Mouse (Mus musculus): ENCODE results near the gene Mgst2. TPM values are rescaled to one million over a fixed set of nuclear protein-coding genes. Genes with fewer than 3 reads are reported as not detected.
A peak's percentile ranks its signal among the peaks of the same experiment; 100 is the strongest.

Gene Mgst2
- polyA plus RNA-seq (2016; fragmentation: Nextera tagmentation; extraction: Ambion mirVana) = 0.35 and 0.43 TPM in 2 replicates

GRCm38 (mm10) chr3:51660060-51660459 is at the start of gene Mgst2:
Gene Mgst2 (plus strand): TSS chr3:51660360.
- DNase-seq (ENCODE audit: low spot score) = no peak
- H3K4me3 ChIP-seq = no peak within 1 kb of the TSS
- H3K27me3 ChIP-seq (ENCODE audit: low read depth, poor library complexity, severe bottlenecking) = no peaks in the 10 kb centered on the region
- H3K4me1 ChIP-seq = peaks cover 10% of the 10 kb centered on the region; the same call in 1 of the 2 replicates
- H3K27ac ChIP-seq = no peak within 1 kb of the TSS
- H3K36me3 ChIP-seq = no peaks in the 10 kb centered on the region
- 84% methylated on average over 4 of the region's 4 CpGs for WGBS
- no peaks in the 10 kb centered on the region for H3K9me3 ChIP-seq (replicated peaks)

- peak; percentile 63 for DNase-seq (ENCODE audit: low spot score)
- 11% methylated on average over 6 of the region's 6 CpGs for WGBS
Observed at GRCm38 (mm10) chr3:51611972-51612371, 48.2 kb upstream of the Mgst2 start.

GRCm38 (mm10) chr3:51612398-51613356 is 47.5 kb upstream of the Mgst2 start:
- Histone ChIP-seq H3K36me3 (no peaks in the 10 kb centered on the region), H3K4me3 (no peak overlapping the region), H3K27me3 (ENCODE audit: low read depth, poor library complexity, severe bottlenecking) (no peaks in the 10 kb centered on the region), H3K9me3 (replicated peaks) (no peaks in the 10 kb centered on the region), H3K4me1 (peaks cover 12% of the 10 kb centered on the region), H3K27ac (no peak overlapping the region)
- WGBS = 86% methylated on average over 10 of the region's 10 CpGs
- no peak for DNase-seq (ENCODE audit: low spot score)

More at GRCm38 (mm10) chr3:51611972-51612371, 48.2 kb upstream of the Mgst2 start:
- H3K9me3 ChIP-seq (replicated peaks) = no peaks in the 10 kb centered on the region
- peak overlapping the region; percentile 5; the same call in 1 of the 2 replicates for H3K27ac ChIP-seq
- peaks cover 12% of the 10 kb centered on the region for H3K4me1 ChIP-seq
- H3K4me3 ChIP-seq = no peak overlapping the region
- no peaks in the 10 kb centered on the region for H3K36me3 ChIP-seq
- no peaks in the 10 kb centered on the region for H3K27me3 ChIP-seq (ENCODE audit: low read depth, poor library complexity, severe bottlenecking)

- Histone ChIP-seq H3K4me1 (peaks cover 12% of the 10 kb centered on the region), H3K27ac (no peak overlapping the region), H3K4me3 (no peak overlapping the region), H3K27me3 (ENCODE audit: low read depth, poor library complexity, severe bottlenecking) (no peaks in the 10 kb centered on the region), H3K9me3 (replicated peaks) (no peaks in the 10 kb centered on the region), H3K36me3 (no peaks in the 10 kb centered on the region)
- 93% methylated on average over 13 of the region's 13 CpGs for WGBS
- no peak for DNase-seq (ENCODE audit: low spot score)
Observed at GRCm38 (mm10) chr3:51614278-51614677, 45.9 kb upstream of the Mgst2 start.

GRCm38 (mm10) chr3:51623956-51624355 is 36.2 kb upstream of the Mgst2 start:
- DNase-seq (ENCODE audit: low spot score) = no peak
- H3K4me1 ChIP-seq = peaks cover 4% of the 10 kb centered on the region; the same call in 1 of the 2 replicates
- H3K9me3 ChIP-seq (replicated peaks) = no peaks in the 10 kb centered on the region
- H3K36me3 ChIP-seq = no peaks in the 10 kb centered on the region
- WGBS = 76% methylated on average over 2 of the region's 2 CpGs
- H3K4me3 ChIP-seq = no peak overlapping the region
- H3K27me3 ChIP-seq (ENCODE audit: low read depth, poor library complexity, severe bottlenecking) = no peaks in the 10 kb centered on the region
- no peak overlapping the region for H3K27ac ChIP-seq

GRCm38 (mm10) chr3:51627741-51628140 is 32.4 kb upstream of the Mgst2 start:
- Histone ChIP-seq H3K27ac (no peak overlapping the region), H3K27me3 (ENCODE audit: low read depth, poor library complexity, severe bottlenecking) (no peaks in the 10 kb centered on the region), H3K9me3 (replicated peaks) (no peaks in the 10 kb centered on the region), H3K36me3 (no peaks in the 10 kb centered on the region), H3K4me1 (peaks cover 4% of the 10 kb centered on the region; the same call in 1 of the 2 replicates), H3K4me3 (no peak overlapping the region)
- no peak for DNase-seq (ENCODE audit: low spot score)
- WGBS = 82% methylated on average over 3 of the region's 3 CpGs

- Histone ChIP-seq H3K4me3 (no peak overlapping the region), H3K36me3 (no peaks in the 10 kb centered on the region), H3K9me3 (replicated peaks) (no peaks in the 10 kb centered on the region), H3K27me3 (ENCODE audit: low read depth, poor library complexity, severe bottlenecking) (no peaks in the 10 kb centered on the region), H3K4me1 (peaks cover 4% of the 10 kb centered on the region; the same call in 1 of the 2 replicates), H3K27ac (no peak overlapping the region)
- no peak for DNase-seq (ENCODE audit: low spot score)
- 63% methylated on average over 3 of the region's 3 CpGs for WGBS
Observed at GRCm38 (mm10) chr3:51628977-51629376, 31.2 kb upstream of the Mgst2 start.

- no peak overlapping the region for H3K4me3 ChIP-seq
- no peak overlapping the region for H3K27ac ChIP-seq
- H3K4me1 ChIP-seq = peaks cover 4% of the 10 kb centered on the region; the same call in 1 of the 2 replicates
- WGBS = 97% methylated on average over 1 of the region's 1 CpGs
- no peaks in the 10 kb centered on the region for H3K9me3 ChIP-seq (replicated peaks)
- H3K27me3 ChIP-seq (ENCODE audit: low read depth, poor library complexity, severe bottlenecking) = no peaks in the 10 kb centered on the region
- DNase-seq (ENCODE audit: low spot score) = no peak
- H3K36me3 ChIP-seq = no peaks in the 10 kb centered on the region
Observed at GRCm38 (mm10) chr3:51630746-51631145, 29.4 kb upstream of the Mgst2 start.

GRCm38 (mm10) chr3:51631971-51632370 is 28.2 kb upstream of the Mgst2 start:
- Histone ChIP-seq H3K36me3 (no peaks in the 10 kb centered on the region), H3K27me3 (ENCODE audit: low read depth, poor library complexity, severe bottlenecking) (no peaks in the 10 kb centered on the region), H3K27ac (no peak overlapping the region), H3K4me1 (peaks cover 4% of the 10 kb centered on the region; the same call in 1 of the 2 replicates), H3K4me3 (no peak overlapping the region), H3K9me3 (replicated peaks) (no peaks in the 10 kb centered on the region)
- WGBS = 90% methylated on average over 4 of the region's 4 CpGs
- no peak for DNase-seq (ENCODE audit: low spot score)

GRCm38 (mm10) chr3:51634451-51634850 is 25.7 kb upstream of the Mgst2 start:
- Histone ChIP-seq H3K9me3 (replicated peaks) (no peaks in the 10 kb centered on the region), H3K36me3 (no peaks in the 10 kb centered on the region), H3K27ac (no peak overlapping the region), H3K4me1 (peaks cover 1% of the 10 kb centered on the region; the same call in 1 of the 2 replicates), H3K27me3 (ENCODE audit: low read depth, poor library complexity, severe bottlenecking) (no peaks in the 10 kb centered on the region), H3K4me3 (no peak overlapping the region)
- WGBS = 83% methylated on average over 1 of the region's 1 CpGs
- no peak for DNase-seq (ENCODE audit: low spot score)

GRCm38 (mm10) chr3:51635960-51636359 is 24.2 kb upstream of the Mgst2 start:
- DNase-seq (ENCODE audit: low spot score) = no peak
- H3K27ac ChIP-seq = no peak overlapping the region
- 88% methylated on average over 2 of the region's 2 CpGs for WGBS

GRCm38 (mm10) chr3:51636700-51637099 is 23.5 kb upstream of the Mgst2 start:
- H3K9me3 ChIP-seq (replicated peaks) = no peaks in the 10 kb centered on the region
- 94% methylated on average over 20 of the region's 20 CpGs for WGBS
- no peaks in the 10 kb centered on the region for H3K36me3 ChIP-seq
- H3K4me1 ChIP-seq = peaks cover 5% of the 10 kb centered on the region; the same call in 1 of the 2 replicates
- H3K27me3 ChIP-seq (ENCODE audit: low read depth, poor library complexity, severe bottlenecking) = no peaks in the 10 kb centered on the region
- no peak overlapping the region for H3K4me3 ChIP-seq
- DNase-seq (ENCODE audit: low spot score) = no peak
- no peak overlapping the region for H3K27ac ChIP-seq

More at GRCm38 (mm10) chr3:51635960-51636359, 24.2 kb upstream of the Mgst2 start:
- no peaks in the 10 kb centered on the region for H3K36me3 ChIP-seq
- H3K27me3 ChIP-seq (ENCODE audit: low read depth, poor library complexity, severe bottlenecking) = no peaks in the 10 kb centered on the region
- no peaks in the 10 kb centered on the region for H3K9me3 ChIP-seq (replicated peaks)
- no peak overlapping the region for H3K4me3 ChIP-seq
- peaks cover 5% of the 10 kb centered on the region; the same call in 1 of the 2 replicates for H3K4me1 ChIP-seq

- Histone ChIP-seq H3K27me3 (ENCODE audit: low read depth, poor library complexity, severe bottlenecking) (no peaks in the 10 kb centered on the region), H3K9me3 (replicated peaks) (no peaks in the 10 kb centered on the region), H3K4me1 (peaks cover 5% of the 10 kb centered on the region; the same call in 1 of the 2 replicates), H3K27ac (no peak overlapping the region), H3K4me3 (no peak overlapping the region), H3K36me3 (no peaks in the 10 kb centered on the region)
- no peak for DNase-seq (ENCODE audit: low spot score)
- 94% methylated on average over 6 of the region's 6 CpGs for WGBS
Observed at GRCm38 (mm10) chr3:51637326-51637725, 22.8 kb upstream of the Mgst2 start.
